Mouse (Mus musculus): ENCODE results near the gene Vmn1r95. TPM values are rescaled to one million over a fixed set of nuclear protein-coding genes. Genes with fewer than 3 reads are reported as not detected.
"Not testable (repeated sequence)": the region's sequence is repeated elsewhere in the genome, so short reads cannot be mapped to it uniquely, and the experiment has no call there.

Vmn1r95 gene
- total RNA-seq (2021) = not detected

- DNase-seq (ENCODE audit: low spot score in 2 of 2); intact Hi-C loops (cut with DNase I): not testable (repeated sequence)
Observed at GRCm38 (mm10) chr7:20193410-20193809, at the start of gene Vmn1r95. Gene Vmn1r95 (plus strand): TSS chr7:20193710.

GRCm38 (mm10) chr7:20168277-20168676, 25.2 kb upstream of the Vmn1r95 start, which contains the start of gene Vmn1r94:
Gene Vmn1r94 (minus strand): TSS chr7:20168377.
- intact Hi-C loops (cut with DNase I); DNase-seq (ENCODE audit: low spot score in 2 of 2): not testable (repeated sequence)

- DNase-seq (ENCODE audit: low spot score in 2 of 2); intact Hi-C loops (cut with DNase I): not testable (repeated sequence)
Observed at GRCm38 (mm10) chr7:20205507-20205906, 12.0 kb downstream of the Vmn1r95 start, which contains the start of gene Gm6164. Gene Gm6164 (minus strand): TSS chr7:20205607.

DNA sequence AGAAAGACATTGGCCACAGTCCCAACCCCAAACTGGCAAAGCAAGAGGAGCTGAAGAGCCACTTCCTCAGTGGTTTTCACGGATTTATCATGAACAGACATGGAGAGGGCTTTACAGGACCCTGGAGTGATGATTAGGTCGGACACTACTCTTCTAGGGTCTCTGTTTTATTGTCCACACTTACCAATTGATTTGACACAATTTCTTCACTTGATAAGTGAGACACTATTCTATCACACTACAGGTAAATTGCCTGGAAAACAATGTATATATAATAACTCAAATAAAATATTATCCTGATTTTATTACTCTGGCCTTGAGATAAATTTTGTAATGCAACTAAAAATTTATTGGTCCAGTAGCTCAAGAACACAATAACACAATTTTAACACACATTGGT, 40.2 kb downstream of the Vmn1r95 start, which contains the start of gene Gm4498:
TSS of gene Gm4498 (minus strand) at position 101 of the 400 bp plus-strand sequence.
- DNase-seq (ENCODE audit: low spot score in 2 of 2); intact Hi-C loops (cut with DNase I): not testable (repeated sequence)

Other genes starting within 250 kb of the Vmn1r95 start
- gene Igsf23, start 243.0 kb upstream of the Vmn1r95 start, total RNA-seq (2021) = not detected
- gene Ceacam20, start 228.3 kb upstream of the Vmn1r95 start, total RNA-seq (2021) = not detected
- gene Nlrp9b, start 202.2 kb upstream of the Vmn1r95 start, total RNA-seq (2021) = not detected
- not detected for gene Vmn1r91, start 94.0 kb upstream of the Vmn1r95 start, total RNA-seq (2021)
- not detected for gene Gm16442, start 71.1 kb upstream of the Vmn1r95 start, total RNA-seq (2021)
- not detected for gene Vmn1r93, start 54.6 kb upstream of the Vmn1r95 start, total RNA-seq (2021)
- not detected for gene Vmn1r94, start 25.3 kb upstream of the Vmn1r95 start, total RNA-seq (2021)
- not detected for gene Gm6164, start 11.9 kb downstream of the Vmn1r95 start, total RNA-seq (2021)
- gene Gm4498, start 40.1 kb downstream of the Vmn1r95 start, total RNA-seq (2021) = not detected
- gene Gm5890, start 69.1 kb downstream of the Vmn1r95 start, total RNA-seq (2021) = not detected
- gene Gm4133, start 140.4 kb downstream of the Vmn1r95 start, total RNA-seq (2021) = not detected
- gene Gm5728, start 181.7 kb downstream of the Vmn1r95 start, total RNA-seq (2021) = not detected
- gene Vmn1r100, start 224.2 kb downstream of the Vmn1r95 start, total RNA-seq (2021) = not detected
- not detected for gene Vmn1r101, start 248.9 kb downstream of the Vmn1r95 start, total RNA-seq (2021)